Mouse (Mus musculus): ENCODE data around the gene Slc25a24.

- TF ChIP-seq EP300 (IDR thresholded peaks at IDR 0.05; ENCODE audit: insufficient read depth, low read depth, low read length) (no peak), CTCF (IDR thresholded peaks at IDR 0.05; ENCODE audit: low read depth, low read length) (no peak), POLR2A (IDR thresholded peaks at IDR 0.05; ENCODE audit: insufficient read depth, low read length) (no peak)
Measured at GRCm38 (mm10) chr3:109164088-109164487, 41.1 kb downstream of the Slc25a24 start.
